Mouse (Mus musculus) lung, embryonic 16.5 days (tissue): ENCODE results near the gene Slamf6. TPM values are rescaled to one million over a fixed set of nuclear protein-coding genes. Genes with fewer than 3 reads are reported as not detected.

Experiments
- ATAC-seq: fragments of 200-750 bp; cut with Nextera tagmentation; 2 replicates; pipeline ENCODE4 v1.8.0; 2017; ENCODE audit warnings: low read depth, mild to moderate bottlenecking, moderate library complexity
- H3K27ac ChIP-seq: fragments of 300-500 bp; sonication (generic); 2 replicates; pipeline ENCODE4 v1.5.1; 2014; ENCODE audit warnings: mild to moderate bottlenecking, control low read depth, low read length
- H3K27me3 ChIP-seq: fragments of 300-500 bp; sonication (generic); 2 replicates; pipeline ENCODE4 v1.6.1; 2014; ENCODE audit warnings: low read depth, low read length, mixed read lengths; ENCODE audit not compliant: control insufficient read depth, insufficient read depth
- H3K36me3 ChIP-seq: fragments of 300-500 bp; sonication (generic); 2 replicates; pipeline ENCODE4 v1.6.1; 2014; ENCODE audit warnings: low read length; ENCODE audit not compliant: control insufficient read depth, insufficient read depth
- H3K4me1 ChIP-seq: fragments of 300-500 bp; sonication (generic); replicated peaks from 2 replicates; pipeline ENCODE4 v1.6.1; 2014; ENCODE audit warnings: low read length, mixed read lengths; ENCODE audit not compliant: control insufficient read depth, insufficient read depth
- H3K4me2 ChIP-seq: fragments of 300-500 bp; sonication (generic); 2 replicates; pipeline ENCODE4 v1.6.1; 2014; ENCODE audit warnings: low read depth, low read length, control low read depth
- H3K4me3 ChIP-seq: fragments of 300-500 bp; sonication (generic); 2 replicates; pipeline ENCODE4 v1.5.1; 2014; ENCODE audit warnings: mild to moderate bottlenecking, low read length, control low read depth
- H3K9ac ChIP-seq: fragments of 300-500 bp; sonication (generic); 2 replicates; pipeline ENCODE4 v1.6.1; 2014; ENCODE audit warnings: low read length, control low read depth
- H3K9me3 ChIP-seq: fragments of 300-500 bp; sonication (generic); 2 replicates; pipeline ENCODE4 v1.6.1; 2016; ENCODE audit warnings: low read length; ENCODE audit not compliant: control insufficient read depth
- WGBS: fragments of 180-500 bp; shearing (Covaris S2); extraction: QIAGEN DNeasy Blood & Tissue Kit; methylation state at CpG from one replicate; pipeline ENCODE4 v1.1.7; 2014; 5-methylcytosine and 5-hydroxymethylcytosine counted together
- polyA plus RNA-seq: library from polyadenylated mRNA; unstranded; fragments of >200 nt; fragmentation: Nextera tagmentation; extraction: Ambion mirVana; gene quantifications from 2 replicates; pipeline ENCODE4 v1.2.1, GENCODE M21; 2015

Slamf6 gene
- polyA plus RNA-seq, 1 experiment from 2014 or later: 0.85 TPM

DNA sequence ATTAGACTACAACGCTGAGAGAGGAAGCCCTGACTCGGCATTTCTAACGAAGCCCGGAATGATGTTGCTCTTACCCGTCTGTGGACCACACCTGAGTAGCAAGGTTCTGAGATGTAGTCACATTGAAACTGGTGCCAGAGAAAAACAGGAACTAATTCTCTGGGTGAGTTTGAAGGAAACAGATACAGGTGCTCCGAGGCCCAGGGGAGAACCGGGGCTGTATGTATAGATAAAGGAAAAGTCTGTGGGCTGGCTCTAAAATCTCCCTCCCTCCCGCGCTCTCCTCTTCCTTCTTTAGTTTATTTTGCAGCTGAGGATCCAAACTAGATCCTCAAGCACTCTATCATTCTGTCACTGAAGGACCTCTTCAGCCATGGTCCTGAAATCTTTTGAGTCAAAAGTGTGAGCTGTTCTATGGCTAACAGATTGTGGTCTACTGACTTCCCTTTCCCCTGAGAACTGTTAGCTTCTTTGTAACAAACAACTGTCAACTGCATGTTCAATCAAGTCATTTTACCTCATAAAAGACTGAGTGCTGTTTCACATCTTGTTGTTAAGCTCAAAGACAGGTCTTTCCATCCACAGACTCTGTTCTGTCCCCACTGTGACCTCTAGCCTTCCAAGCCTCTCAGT lies 3.8 kb downstream of the Slamf6 start:
- Histone ChIP-seq H3K4me1 (no peaks in the 10 kb centered on the region), H3K9ac (no peak overlapping the region), H3K4me2 (no peak overlapping the region), H3K27ac (no peak overlapping the region), H3K27me3 (no peaks in the 10 kb centered on the region), H3K4me3 (no peak overlapping the region), H3K9me3 (no peaks in the 10 kb centered on the region), H3K36me3 (no peaks in the 10 kb centered on the region)
- WGBS: 50% methylated on average over 9 of the region's 9 CpGs
- no peak for ATAC-seq

DNA sequence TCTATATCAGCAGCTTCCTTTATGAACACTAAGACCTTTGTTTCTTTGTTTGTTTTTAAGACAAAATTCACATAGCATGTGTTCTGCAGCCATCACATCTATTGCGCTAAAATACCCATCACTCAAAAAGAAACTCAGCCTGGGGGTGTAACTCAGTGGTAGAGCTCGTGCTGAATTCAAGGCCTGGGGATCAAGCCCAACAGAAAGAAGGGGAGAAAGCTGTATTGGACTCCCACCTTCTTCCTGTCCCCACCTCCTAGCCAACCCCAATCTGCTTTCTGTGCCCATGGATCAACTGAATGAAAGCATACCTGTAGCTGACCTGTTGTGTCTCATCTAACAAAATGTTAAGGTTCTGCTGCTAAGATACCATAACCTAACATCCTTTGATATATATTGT lies 4.3 kb downstream of the Slamf6 start:
- H3K27ac ChIP-seq: no peak overlapping the region
- H3K4me2 ChIP-seq: no peak overlapping the region
- no peaks in the 10 kb centered on the region for H3K4me1 ChIP-seq
- no peak overlapping the region for H3K9ac ChIP-seq
- WGBS: 56% methylated on average over 2 of the region's 2 CpGs
- H3K36me3 ChIP-seq: no peaks in the 10 kb centered on the region
- H3K27me3 ChIP-seq: no peaks in the 10 kb centered on the region
- H3K9me3 ChIP-seq: no peaks in the 10 kb centered on the region
- no peak for ATAC-seq
- no peak overlapping the region for H3K4me3 ChIP-seq

DNA sequence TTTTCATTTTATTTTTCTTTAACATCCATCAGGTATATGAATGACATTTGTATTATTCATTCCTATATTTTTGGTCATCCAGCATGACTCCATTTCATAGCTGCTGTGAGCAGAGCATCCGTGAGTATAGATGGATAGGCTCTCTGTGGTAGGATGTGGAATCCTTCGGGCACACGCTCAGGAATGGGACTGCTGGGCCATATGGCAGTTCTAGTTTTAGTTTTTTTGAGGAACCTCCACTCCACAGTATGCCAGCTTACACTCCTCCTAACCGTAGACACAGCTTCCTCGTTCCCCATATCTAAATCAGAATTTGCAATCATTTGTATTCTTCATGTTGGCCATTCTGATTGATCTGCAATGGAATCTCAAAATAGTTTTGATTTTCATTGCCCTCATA lies 5.5 kb downstream of the Slamf6 start:
- H3K4me1 ChIP-seq: no peaks in the 10 kb centered on the region
- 84% methylated on average over 5 of the region's 5 CpGs for WGBS

DNA sequence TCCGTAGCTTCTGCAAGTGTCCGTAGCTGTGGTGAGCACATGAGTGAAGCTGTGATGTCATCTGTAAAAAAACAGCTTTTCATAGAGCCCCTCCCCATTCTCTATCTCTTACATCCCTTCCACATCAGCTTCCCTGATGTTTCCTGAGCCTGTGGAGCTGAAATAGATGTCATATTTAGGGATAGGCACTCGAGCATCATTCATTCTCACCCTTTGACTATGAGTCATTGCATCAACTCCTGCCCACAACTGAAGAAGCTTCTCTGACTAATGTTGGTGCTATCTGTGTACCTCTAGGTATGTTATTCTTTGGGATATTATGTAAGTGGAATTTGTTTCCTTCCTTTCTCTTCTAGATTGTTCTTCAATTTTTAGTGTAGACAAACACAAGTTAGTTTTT lies 7.6 kb downstream of the Slamf6 start:
- Histone ChIP-seq H3K27me3 (no peaks in the 10 kb centered on the region), H3K4me1 (no peaks in the 10 kb centered on the region), H3K4me2 (no peak overlapping the region), H3K9me3 (no peaks in the 10 kb centered on the region), H3K4me3 (no peak overlapping the region), H3K9ac (no peak overlapping the region), H3K27ac (no peak overlapping the region), H3K36me3 (no peaks in the 10 kb centered on the region)
- WGBS: 68% methylated on average over 3 of the region's 3 CpGs
- ATAC-seq: no peak

More for the DNA sequence above, 5.5 kb downstream of the Slamf6 start:
- H3K27ac ChIP-seq: no peak overlapping the region
- H3K9me3 ChIP-seq: no peaks in the 10 kb centered on the region
- ATAC-seq: no peak
- no peak overlapping the region for H3K4me3 ChIP-seq
- no peak overlapping the region for H3K9ac ChIP-seq
- H3K4me2 ChIP-seq: no peak overlapping the region
- H3K36me3 ChIP-seq: no peaks in the 10 kb centered on the region
- H3K27me3 ChIP-seq: no peaks in the 10 kb centered on the region

DNA sequence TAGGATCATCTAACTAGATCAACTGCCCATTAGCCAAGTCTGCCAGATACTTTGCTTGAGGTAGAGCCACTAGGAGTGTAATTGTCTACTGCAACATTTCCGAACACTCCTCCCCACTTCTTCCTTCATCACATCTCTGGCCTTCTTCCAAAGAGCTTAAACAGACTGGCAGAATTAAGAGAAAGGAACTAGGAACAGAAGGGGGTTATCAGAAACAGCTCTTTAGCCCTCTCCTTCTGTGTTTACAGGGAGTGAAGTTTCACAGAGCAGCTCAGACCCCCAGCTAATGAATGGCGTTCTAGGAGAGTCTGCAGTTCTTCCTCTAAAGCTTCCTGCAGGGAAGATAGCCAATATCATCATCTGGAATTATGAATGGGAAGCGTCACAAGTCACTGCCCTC lies 16.5 kb downstream of the Slamf6 start:
- no peak for ATAC-seq
- WGBS: 25% methylated on average over 3 of the region's 3 CpGs
- Histone ChIP-seq H3K27me3 (no peaks in the 10 kb centered on the region), H3K9ac (no peak overlapping the region), H3K4me1 (no peaks in the 10 kb centered on the region), H3K36me3 (no peaks in the 10 kb centered on the region), H3K4me3 (no peak overlapping the region), H3K9me3 (no peaks in the 10 kb centered on the region), H3K4me2 (no peak overlapping the region), H3K27ac (no peak overlapping the region)

DNA sequence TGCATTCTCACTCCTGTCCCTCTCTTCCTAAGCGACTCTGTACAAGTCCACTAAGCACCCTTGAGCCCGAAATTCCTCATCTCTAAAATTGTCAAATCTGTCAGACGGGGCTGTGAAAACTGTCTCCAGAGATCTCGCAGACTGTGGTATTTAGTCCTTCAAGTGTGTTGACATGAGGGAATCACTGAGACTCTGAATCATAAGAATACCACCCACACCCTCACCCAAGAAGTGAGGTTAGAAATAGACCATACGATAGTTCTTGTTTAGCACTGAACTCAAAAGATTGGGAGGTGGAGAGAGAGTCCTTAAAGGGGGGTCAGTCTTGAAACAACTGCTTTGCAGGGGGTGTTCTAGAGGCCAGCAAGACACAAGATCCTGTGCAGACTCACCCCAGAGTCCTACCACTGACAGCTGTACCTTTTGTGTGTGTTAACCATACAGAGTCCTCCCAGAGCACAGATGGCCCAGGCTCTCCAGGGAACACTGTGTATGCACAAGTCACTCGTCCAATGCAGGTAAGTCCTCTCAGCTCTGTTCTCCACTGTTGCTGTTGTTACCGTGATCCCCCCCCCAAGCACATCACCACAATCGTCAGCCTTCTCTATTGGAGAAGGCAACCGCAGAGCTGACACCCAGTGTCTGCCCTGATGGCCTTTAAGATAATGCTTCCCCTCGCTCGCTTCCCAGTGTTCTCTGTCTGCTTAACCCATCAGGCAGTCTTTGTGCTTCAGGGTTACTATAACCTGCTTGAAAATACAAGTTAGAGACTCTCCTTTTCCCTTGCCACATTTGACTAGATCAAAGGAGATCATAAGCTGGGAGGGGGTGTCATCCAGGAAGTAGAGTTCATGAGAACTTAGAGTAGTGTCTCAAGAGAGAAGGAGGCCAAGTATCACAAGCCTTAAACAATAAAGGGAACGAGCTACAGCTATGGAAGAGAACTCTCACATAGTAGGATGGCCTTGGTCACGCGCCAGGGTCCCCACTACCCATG lies 21.9 kb downstream of the Slamf6 start:
- Histone ChIP-seq H3K9ac (no peak overlapping the region), H3K27me3 (no peaks in the 10 kb centered on the region), H3K9me3 (no peaks in the 10 kb centered on the region), H3K36me3 (no peaks in the 10 kb centered on the region), H3K4me3 (no peak overlapping the region), H3K27ac (no peak overlapping the region), H3K4me1 (no peaks in the 10 kb centered on the region), H3K4me2 (no peak overlapping the region)
- no peak for ATAC-seq
- WGBS: 63% methylated on average over 14 of the region's 14 CpGs

DNA sequence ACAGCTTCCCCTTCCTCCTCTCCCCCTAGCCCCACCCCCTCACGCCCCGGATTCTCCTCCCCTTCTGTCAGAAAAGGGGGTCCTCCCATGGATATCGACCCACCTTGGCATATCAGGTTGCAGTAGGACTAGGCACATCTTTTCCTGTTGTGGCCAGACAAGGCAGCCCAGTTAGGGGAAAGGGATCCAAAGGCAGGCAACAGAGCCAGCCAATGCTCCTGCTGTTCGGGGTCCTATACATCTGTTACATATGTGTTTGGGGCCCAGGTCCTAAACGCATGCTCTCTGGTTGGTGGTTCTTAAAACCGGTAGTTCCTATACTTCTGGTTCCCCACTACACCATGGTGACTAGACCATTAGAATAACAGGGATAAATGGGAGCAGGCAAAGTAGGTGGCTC lies 23.3 kb downstream of the Slamf6 start:
- 69% methylated on average over 6 of the region's 6 CpGs for WGBS
- no peak overlapping the region for H3K9ac ChIP-seq

DNA sequence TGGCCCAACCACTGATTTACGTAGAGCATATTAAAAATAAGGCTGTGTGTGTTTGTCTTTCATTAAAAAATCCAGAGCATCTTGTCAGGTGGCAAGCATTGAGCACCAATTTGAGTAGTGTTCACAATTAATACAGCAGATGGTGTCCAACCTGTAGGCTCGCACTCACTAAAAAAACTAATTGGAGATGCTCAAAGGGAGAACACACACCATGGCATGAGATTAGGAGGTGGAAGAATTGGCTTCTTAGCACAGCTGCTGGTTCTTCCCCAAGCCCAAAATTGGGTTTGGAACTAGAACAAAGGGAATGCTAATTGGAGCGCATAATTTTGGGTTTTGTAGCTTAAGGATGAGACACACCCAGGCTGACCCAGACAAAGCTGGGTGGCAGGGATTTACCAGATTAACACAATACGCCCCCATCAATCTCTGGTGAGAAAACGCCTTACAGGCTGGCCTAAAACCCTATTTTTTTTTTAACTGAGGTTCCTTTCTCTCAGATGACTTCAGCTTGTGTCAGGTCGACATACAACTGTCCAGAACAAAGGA lies 29.2 kb downstream of the Slamf6 start:
- no peaks in the 10 kb centered on the region for H3K27me3 ChIP-seq
- H3K27ac ChIP-seq: no peak overlapping the region
- no peak overlapping the region for H3K4me2 ChIP-seq
- no peaks in the 10 kb centered on the region for H3K9me3 ChIP-seq
- no peaks in the 10 kb centered on the region for H3K36me3 ChIP-seq
- H3K4me1 ChIP-seq: no peaks in the 10 kb centered on the region
- ATAC-seq: no peak
- no peak overlapping the region for H3K9ac ChIP-seq
- H3K4me3 ChIP-seq: no peak overlapping the region
- 72% methylated on average over 6 of the region's 6 CpGs for WGBS

More for the DNA sequence above, 23.3 kb downstream of the Slamf6 start:
- Histone ChIP-seq H3K27me3 (no peaks in the 10 kb centered on the region), H3K36me3 (no peaks in the 10 kb centered on the region), H3K27ac (no peak overlapping the region), H3K4me3 (no peak overlapping the region), H3K9me3 (no peaks in the 10 kb centered on the region), H3K4me1 (no peaks in the 10 kb centered on the region), H3K4me2 (no peak overlapping the region)
- no peak for ATAC-seq

DNA sequence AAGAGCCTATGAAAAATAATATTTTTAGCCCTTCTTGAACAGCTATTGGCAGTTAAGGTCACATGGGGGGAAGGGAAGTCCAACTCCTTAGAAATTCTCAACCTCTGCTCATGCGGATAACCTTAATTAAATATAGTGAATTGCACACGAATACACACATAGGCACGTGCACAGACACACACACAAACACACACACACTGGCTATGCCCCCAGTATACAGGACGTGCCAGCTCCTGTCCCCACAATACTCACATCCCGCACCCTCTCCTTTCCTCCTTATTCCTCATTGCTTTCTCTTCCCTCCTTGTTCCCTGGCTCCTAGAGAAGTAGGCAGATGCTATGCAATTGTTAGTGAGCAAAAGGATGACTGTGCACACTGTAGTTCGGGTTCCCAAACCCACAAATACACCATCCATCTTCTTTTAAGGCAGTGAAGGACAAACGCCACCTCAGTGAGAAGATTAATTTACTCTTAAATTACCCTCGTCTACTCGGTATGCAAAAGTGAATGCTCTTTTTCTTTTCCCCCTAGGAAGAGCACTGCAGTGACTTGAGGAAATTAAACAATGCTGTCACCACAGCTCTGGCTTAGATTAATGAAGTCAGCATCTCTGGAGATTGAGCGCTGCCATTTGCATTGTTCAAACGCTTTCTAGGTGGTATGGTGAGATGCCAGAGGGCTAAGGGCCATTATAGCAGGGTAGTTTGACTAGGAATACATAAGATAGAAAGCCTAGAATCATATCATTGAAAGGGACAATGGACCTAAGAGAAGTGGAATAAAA lies 31.0 kb downstream of the Slamf6 start:
- Histone ChIP-seq H3K27me3 (no peaks in the 10 kb centered on the region), H3K4me2 (no peak overlapping the region), H3K4me3 (no peak overlapping the region), H3K36me3 (no peaks in the 10 kb centered on the region), H3K27ac (no peak overlapping the region), H3K9ac (no peak overlapping the region), H3K4me1 (no peaks in the 10 kb centered on the region), H3K9me3 (no peaks in the 10 kb centered on the region)
- no peak for ATAC-seq
- 69% methylated on average over 11 of the region's 11 CpGs for WGBS
